Mouse (Mus musculus): ENCODE results near the gene Zfp52. TPM values are rescaled to one million over a fixed set of nuclear protein-coding genes. Genes with fewer than 3 reads are reported as not detected.
A peak's percentile ranks its signal among the peaks of the same experiment; 100 is the strongest.

Zfp52 gene
- 15.6 TPM for polyA plus RNA-seq (2021)

- in situ Hi-C loops (cut with MboI; ENCODE audit: low pct_unique_long_range_greater_than_20kb) = no loop called here
- CTCF ChIA-PET = interaction anchor here (0.6 to 4.0 kb wide), 18 partner anchors 19 to 576 kb away, joined by 3 to 34 read pairs (median 5); partner anchors contain the start of genes Zfp51, Zfp54 and Zfp948
- TF ChIP-seq CTCF (IDR thresholded peaks at IDR 0.05) = no peak
- POLR2A ChIA-PET = interaction anchor here (0.5 to 2.0 kb wide), 4 partner anchors 19 to 71 kb away, joined by 3 to 8 read pairs (median 3); partner anchors contain the start of gene Zfp948
- DNase-seq (ENCODE audit: low read depth, low spot score) (no peak), ATAC-seq (peak; percentile 78)
- H3K27me3 ChIP-seq = no peaks in the 10 kb centered on the region
These were observed at the start of gene Zfp52 for GRCm38 (mm10) chr17:21535096-21536001. Gene Zfp52, plus strand, starts transcription at chr17:21535539.

- no peaks in the 10 kb centered on the region for H3K27me3 ChIP-seq
- POLR2A ChIA-PET = interaction anchor here (0.6 to 0.9 kb wide), 2 partner anchors 25 to 27 kb away, joined by 3 read pairs; no protein-coding TSS in a partner anchor
- ATAC-seq (peak; percentile 100), DNase-seq (ENCODE audit: low read depth, low spot score) (peak; percentile 53)
- in situ Hi-C loops (cut with MboI; ENCODE audit: low pct_unique_long_range_greater_than_20kb) = no loop called here
- CTCF ChIA-PET = interaction anchor here (1.3 kb wide), 1 partner anchor 16 kb away, joined by 4 read pairs; no protein-coding TSS in a partner anchor
- TF ChIP-seq CTCF (IDR thresholded peaks at IDR 0.05) = no peak
These were observed 46.4 kb upstream of the Zfp52 start, which contains the start of gene Zfp53 for GRCm38 (mm10) chr17:21488760-21489499. Gene Zfp53, plus strand, starts transcription at chr17:21488998.

- no peaks in the 10 kb centered on the region for H3K27me3 ChIP-seq
- ChIA-PET CTCF (interaction anchor here (1.3 kb wide), 1 partner anchor 16 kb away, joined by 4 read pairs; no protein-coding TSS in a partner anchor), POLR2A (interaction anchor here (0.9 kb wide), 1 partner anchor 24 kb away, joined by 3 read pairs; no protein-coding TSS in a partner anchor)
- in situ Hi-C loops (cut with MboI; ENCODE audit: low pct_unique_long_range_greater_than_20kb) = no loop called here
- no peak for TF ChIP-seq CTCF (IDR thresholded peaks at IDR 0.05)
- DNase-seq (ENCODE audit: low read depth, low spot score) (no peak), ATAC-seq (no peak)
These were observed 45.8 kb upstream of the Zfp52 start for GRCm38 (mm10) chr17:21489500-21490001.

GRCm38 (mm10) chr17:21501365-21501764, 34.0 kb upstream of the Zfp52 start:
- ChIA-PET POLR2A (no interaction called here), CTCF (interaction anchor here (1.2 to 2.0 kb wide), 3 partner anchors 11 to 33 kb away, joined by 3 to 6 read pairs (median 4); no protein-coding TSS in a partner anchor)
- in situ Hi-C loops (cut with MboI; ENCODE audit: low pct_unique_long_range_greater_than_20kb) = no loop called here
- no peak for TF ChIP-seq CTCF (IDR thresholded peaks at IDR 0.05)
- H3K27me3 ChIP-seq = no peaks in the 10 kb centered on the region
- ATAC-seq (no peak), DNase-seq (ENCODE audit: low read depth, low spot score) (no peak)

- in situ Hi-C loops (cut with MboI; ENCODE audit: low pct_unique_long_range_greater_than_20kb) = no loop called here
- H3K27me3 ChIP-seq = no peaks in the 10 kb centered on the region
- DNase-seq (ENCODE audit: low read depth, low spot score) = no peak
- ChIA-PET CTCF (no interaction called here), POLR2A (no interaction called here)
- ATAC-seq = no peak
- peak; percentile 45 for TF ChIP-seq CTCF (IDR thresholded peaks at IDR 0.05)
These were observed 30.8 kb upstream of the Zfp52 start for GRCm38 (mm10) chr17:21504524-21504923.

GRCm38 (mm10) chr17:21506258-21506657, 29.1 kb upstream of the Zfp52 start:
- H3K27me3 ChIP-seq = no peaks in the 10 kb centered on the region
- in situ Hi-C loops (cut with MboI; ENCODE audit: low pct_unique_long_range_greater_than_20kb) = no loop called here
- ATAC-seq = no peak
- CTCF ChIA-PET = interaction anchor here (1.0 to 1.5 kb wide), 2 partner anchors 9 to 11 kb away, joined by 5 to 6 read pairs; no protein-coding TSS in a partner anchor
- TF ChIP-seq CTCF (IDR thresholded peaks at IDR 0.05) = no peak
- POLR2A ChIA-PET = no interaction called here
- no peak for DNase-seq (ENCODE audit: low read depth, low spot score)

- no peaks in the 10 kb centered on the region for H3K27me3 ChIP-seq
- ChIA-PET CTCF (interaction anchor here (1.3 kb wide), 1 partner anchor 36 kb away, joined by 3 read pairs; no protein-coding TSS in a partner anchor), POLR2A (no interaction called here)
- no peak for ATAC-seq
- no peak for DNase-seq (ENCODE audit: low read depth, low spot score)
- no peak for TF ChIP-seq CTCF (IDR thresholded peaks at IDR 0.05)
- in situ Hi-C loops (cut with MboI; ENCODE audit: low pct_unique_long_range_greater_than_20kb) = no loop called here
These were observed 25.6 kb upstream of the Zfp52 start for GRCm38 (mm10) chr17:21509756-21510155.

GRCm38 (mm10) chr17:21515403-21516105, 19.8 kb upstream of the Zfp52 start:
- TF ChIP-seq CTCF (IDR thresholded peaks at IDR 0.05) = peak; percentile 82
- in situ Hi-C loops (cut with MboI; ENCODE audit: low pct_unique_long_range_greater_than_20kb) = loop anchor here (5.0 kb wide), 2 partner anchors 88 to 243 kb away; no protein-coding TSS in a partner anchor
- DNase-seq (ENCODE audit: low read depth, low spot score) (no peak), ATAC-seq (peak; percentile 79)
- POLR2A ChIA-PET = interaction anchor here (0.9 to 1.3 kb wide), 2 partner anchors 19 to 93 kb away, joined by 3 read pairs; partner anchors contain the start of gene Zfp54
- CTCF ChIA-PET = interaction anchor here (0.8 to 3.6 kb wide), 18 partner anchors 10 to 243 kb away, joined by 3 to 34 read pairs (median 4); partner anchors contain the start of genes Zfp51, Zfp52, Zfp54 and Zfp677
- no peaks in the 10 kb centered on the region for H3K27me3 ChIP-seq
